Mouse (Mus musculus) olfactory bulb, adult 2 months (tissue): ENCODE measurements around the gene Prr36. TPM values are rescaled to one million over a fixed set of nuclear protein-coding genes. Genes with fewer than 3 reads are reported as not detected.
"Not testable (repeated sequence)": the region's sequence is repeated elsewhere in the genome, so short reads cannot be mapped to it uniquely, and the experiment has no call there.

ENCODE experiments used
- H3K27ac ChIP-seq: fragments of 200-500 bp; 2 replicates; pipeline ENCODE4 v1.5.1; 2012; ENCODE audit warnings: low read depth, low read length; ENCODE audit not compliant: insufficient read depth
- H3K4me1 ChIP-seq: fragments of 200-500 bp; 2 replicates; pipeline ENCODE4 v1.6.1; 2012; ENCODE audit warnings: low read length; ENCODE audit not compliant: control insufficient read depth, insufficient read depth
- H3K4me3 ChIP-seq: fragments of 200-500 bp; 2 replicates; pipeline ENCODE4 v1.5.1; 2012; ENCODE audit warnings: mild to moderate bottlenecking, low read depth, low read length, moderate library complexity; ENCODE audit not compliant: insufficient read depth
- CTCF ChIP-seq: fragments of 200-500 bp; IDR thresholded peaks from 2 replicates; pipeline ENCODE4 v1.5.1; 2012; ENCODE audit warnings: low read depth, mild to moderate bottlenecking, low read length, moderate library complexity; ENCODE audit not compliant: insufficient read depth
- POLR2A ChIP-seq: fragments of 200-500 bp; IDR thresholded peaks from 2 replicates; pipeline ENCODE4 v1.6.1; 2012; ENCODE audit warnings: mild to moderate bottlenecking, low read depth, low read length, moderate library complexity; ENCODE audit not compliant: insufficient read depth
- WGBS: fragments of 180-500 bp; shearing (Covaris S2); methylation state at CpG from one replicate; pipeline ENCODE4 v1.1.7; 2018; 5-methylcytosine and 5-hydroxymethylcytosine counted together
- polyA plus RNA-seq: library from polyadenylated mRNA; stranded (reverse); fragments of >200 nt; gene quantifications from 2 replicates; pipeline ENCODE4 v1.2.4, GENCODE M21; 2012; ENCODE audit warnings: low replicate concordance; ENCODE audit not compliant: missing spikeins, insufficient read depth, insufficient read length

Gene Prr36
- polyA plus RNA-seq, 1 experiment = not detected

GRCm38 (mm10) chr8:4256911-4257310 lies 39.7 kb upstream of the Prr36 start:
- 0 out of 2 replicates have a peak overlapping the region, but pooled peaks have one; percentile 95 for H3K4me3 ChIP-seq
- H3K27ac ChIP-seq = peak overlapping the region; percentile 92
- WGBS = 10% methylated on average over 4 of the region's 4 CpGs
- TF ChIP-seq CTCF = no peak
- TF ChIP-seq POLR2A = no peak; the same call in 1 of the 2 replicates
- H3K4me1 ChIP-seq = peaks cover 51% of the 10 kb centered on the region

- H3K4me1 ChIP-seq = peaks cover 53% of the 10 kb centered on the region
- H3K4me3 ChIP-seq = not testable (repeated sequence)
- 0 out of 2 replicates have a peak overlapping the region, but pooled peaks have one; percentile 89 for H3K27ac ChIP-seq
- WGBS = 89% methylated on average over 7 of the region's 7 CpGs
These were observed 38.2 kb upstream of the Prr36 start for GRCm38 (mm10) chr8:4255471-4255870.

- Histone ChIP-seq H3K4me3 (peak overlapping the region; percentile 13; the same call in 1 of the 2 replicates), H3K4me1 (peaks cover 46% of the 10 kb centered on the region), H3K27ac (no peak overlapping the region)
- WGBS = 25% methylated on average over 6 of the region's 6 CpGs
- TF ChIP-seq CTCF (no peak), POLR2A (no peak)
These were observed 36.7 kb upstream of the Prr36 start for GRCm38 (mm10) chr8:4254001-4254400.

GRCm38 (mm10) chr8:4252934-4253841 lies 35.9 kb upstream of the Prr36 start, which contains the start of gene Snapc2:
Gene Snapc2 (plus strand): TSS chr8:4253080.
- TF ChIP-seq CTCF (no peak), POLR2A (peak; percentile 53)
- 1% methylated on average over 69 of the region's 69 CpGs for WGBS
- H3K27ac ChIP-seq = peak within 1 kb of the TSS; percentile 70
- peaks cover 40% of the 10 kb centered on the region for H3K4me1 ChIP-seq
- H3K4me3 ChIP-seq = peak within 1 kb of the TSS; percentile 92

GRCm38 (mm10) chr8:4252116-4252760 lies 35.0 kb upstream of the Prr36 start:
- 36% methylated on average over 8 of the region's 8 CpGs for WGBS
- Histone ChIP-seq H3K4me3 (peak overlapping the region; percentile 92), H3K27ac (peak overlapping the region; percentile 35), H3K4me1 (peaks cover 33% of the 10 kb centered on the region)
- TF ChIP-seq CTCF = no peak
- TF ChIP-seq POLR2A = no peak

- no peak overlapping the region for H3K27ac ChIP-seq
- 40% methylated on average over 26 of the region's 26 CpGs for WGBS
- peaks cover 24% of the 10 kb centered on the region for H3K4me1 ChIP-seq
- no peak overlapping the region for H3K4me3 ChIP-seq
- TF ChIP-seq POLR2A (no peak), CTCF (peak; percentile 85)
These were observed 33.2 kb upstream of the Prr36 start for GRCm38 (mm10) chr8:4250306-4250970.

GRCm38 (mm10) chr8:4249213-4249612 lies 32.0 kb upstream of the Prr36 start:
- peaks cover 16% of the 10 kb centered on the region for H3K4me1 ChIP-seq
- H3K27ac ChIP-seq = no peak overlapping the region
- no peak overlapping the region for H3K4me3 ChIP-seq
- WGBS = 37% methylated on average over 29 of the region's 29 CpGs
- TF ChIP-seq CTCF (no peak), POLR2A (no peak)

- H3K4me1 ChIP-seq = peaks cover 9% of the 10 kb centered on the region
- WGBS = 76% methylated on average over 15 of the region's 15 CpGs
- H3K27ac ChIP-seq = no peak within 1 kb of the TSS
- H3K4me3 ChIP-seq = no peak within 1 kb of the TSS
- TF ChIP-seq CTCF (no peak), POLR2A (no peak)
These were observed 30.8 kb upstream of the Prr36 start, which contains the start of gene Tgfbr3l for GRCm38 (mm10) chr8:4247951-4248540. Gene Tgfbr3l (plus strand): TSS chr8:4248214.

- Histone ChIP-seq H3K4me1 (peaks cover 9% of the 10 kb centered on the region), H3K4me3 (no peak overlapping the region), H3K27ac (no peak overlapping the region)
- TF ChIP-seq POLR2A (no peak), CTCF (no peak)
- 86% methylated on average over 8 of the region's 8 CpGs for WGBS
These were observed 30.0 kb upstream of the Prr36 start for GRCm38 (mm10) chr8:4247241-4247640.
